Mouse (Mus musculus) erythroblast, embryonic 14.5 days (primary cell): ENCODE data around the gene Scn2b.

Source experiments
- GATA1 ChIP-seq: IDR thresholded peaks from 2 replicates; pipeline ENCODE4 v1.6.1; 2012; ENCODE audit warnings: low read length, inconsistent platforms, mixed read lengths
- TAL1 ChIP-seq: IDR thresholded peaks from 3 replicates; pipeline ENCODE4 v1.6.1; 2012; ENCODE audit warnings: low read length, inconsistent platforms, mixed read lengths

DNA sequence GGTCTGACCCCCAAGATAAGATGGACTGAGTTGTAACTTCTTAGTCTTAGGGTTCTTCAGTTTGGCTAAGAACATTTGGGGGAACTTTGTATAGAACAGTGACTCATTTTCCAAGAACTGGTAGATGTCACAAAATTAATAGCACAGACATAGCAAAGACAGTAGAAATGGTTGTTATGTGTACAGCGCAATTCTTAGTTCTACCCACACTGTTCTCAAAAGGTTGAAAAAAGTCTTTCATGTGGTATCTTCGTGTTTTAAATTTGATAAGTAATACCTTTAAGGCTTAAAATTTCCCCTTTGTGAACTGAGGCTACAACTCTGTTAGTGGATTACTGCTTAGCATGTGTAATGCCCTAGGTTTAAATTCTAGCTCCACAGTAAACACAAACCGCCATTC lies 34.5 kb upstream of the Scn2b start:
- TF ChIP-seq TAL1 (no peak), GATA1 (no peak)
